Mouse (Mus musculus): ENCODE measurements at regions not wholly inside any gene's neighbourhood (a gene's known extent, or its start where the extent isn't known, plus 50 kb on each side); places are given as distances from the start of the nearest gene placed in this dataset.

- no peak for DNase-seq (ENCODE audit: low read depth)
These were observed 656.3 kb downstream of the Slc22a22 start for GRCm38 (mm10) chr15:56820977-56821579.

DNA sequence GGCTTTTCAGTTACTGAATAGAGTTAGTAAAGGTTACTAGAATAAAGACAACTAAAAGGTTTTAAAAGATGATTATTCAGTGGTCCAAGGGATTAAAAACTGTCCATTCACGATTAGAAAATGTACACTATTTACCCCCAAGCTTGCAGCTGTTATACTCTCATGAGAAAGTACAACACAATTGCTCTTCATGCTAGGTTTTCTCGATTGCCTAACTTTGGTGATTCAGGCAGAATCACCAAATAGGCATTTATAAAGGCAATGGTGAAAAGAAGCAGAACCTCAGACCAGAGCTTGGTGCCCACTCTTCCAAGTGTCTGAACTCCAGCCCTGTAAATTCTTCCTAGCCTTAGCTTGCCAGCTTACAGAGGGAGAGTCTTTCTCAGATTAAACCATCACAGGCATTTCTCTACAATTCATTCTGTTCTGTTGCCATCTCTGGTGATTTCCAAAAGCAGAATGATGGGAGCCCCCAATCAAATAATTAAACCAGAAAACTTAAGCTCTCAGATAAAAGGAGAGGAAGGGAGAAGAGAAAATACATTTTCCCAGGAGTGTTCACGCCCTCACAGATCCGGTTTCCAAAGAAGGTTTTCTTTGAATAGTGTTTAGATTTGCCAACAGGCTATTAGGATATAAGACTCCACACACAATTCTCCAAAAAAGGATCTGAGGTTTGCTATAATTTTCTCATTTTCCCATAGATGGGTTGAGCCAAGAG, 657.0 kb downstream of the Slc22a22 start:
- DNase-seq (ENCODE audit: low read depth): peak; percentile 50

- DNase-seq (ENCODE audit: low read depth): no peak
These were observed 659.2 kb downstream of the Slc22a22 start for GRCm38 (mm10) chr15:56818158-56818690.

DNA sequence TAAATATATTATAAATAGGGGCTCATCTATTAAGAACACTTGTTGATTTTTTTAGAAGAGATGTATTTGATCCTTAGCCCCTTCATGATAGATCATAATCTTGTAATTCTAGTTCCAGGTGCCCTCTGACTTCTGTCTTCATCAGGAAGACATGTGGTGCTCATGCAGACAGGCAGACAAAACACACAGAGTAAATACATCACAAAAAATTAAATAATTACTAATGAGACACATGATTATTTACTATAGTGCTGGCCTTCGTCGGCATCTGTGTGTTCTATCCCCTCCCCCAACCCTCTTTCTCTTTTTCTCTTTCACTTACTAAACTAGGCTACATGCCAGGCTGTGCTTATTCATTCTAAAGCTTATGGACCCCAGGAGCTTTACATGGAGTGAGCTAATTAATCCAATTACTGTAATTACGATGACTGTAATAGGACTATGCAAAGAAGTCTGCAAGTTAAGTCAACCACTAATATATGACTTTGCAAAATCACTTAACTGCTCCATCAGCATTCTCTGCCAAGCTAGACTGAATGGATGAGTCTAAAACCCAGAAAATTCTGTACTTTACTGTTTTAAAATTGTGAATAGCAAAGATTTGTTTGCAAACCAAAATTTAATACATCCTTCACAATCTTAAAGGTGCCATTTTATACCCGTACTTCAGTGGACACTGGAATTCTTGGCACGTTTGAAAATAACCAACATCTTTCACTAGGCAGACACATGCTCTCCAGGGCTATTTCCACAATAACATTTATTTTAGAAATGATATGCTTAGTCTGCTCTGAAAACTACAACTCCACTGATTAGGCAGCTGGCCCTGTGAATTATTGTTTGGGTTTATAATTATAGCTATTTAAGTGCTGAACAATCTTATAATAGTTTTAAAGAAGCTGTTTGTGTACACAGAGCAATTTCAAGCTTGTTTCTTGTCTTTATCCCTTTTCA, 659.9 kb downstream of the Slc22a22 start:
- DNase-seq (ENCODE audit: low read depth): no peak

GRCm38 (mm10) chr15:56813876-56814275, 663.5 kb downstream of the Slc22a22 start:
- no peak for DNase-seq (ENCODE audit: low read depth)

- DNase-seq (ENCODE audit: low read depth): no peak
These were observed 667.3 kb downstream of the Slc22a22 start for GRCm38 (mm10) chr15:56810151-56810550.

GRCm38 (mm10) chr15:56807611-56808010, 669.8 kb downstream of the Slc22a22 start:
- DNase-seq (ENCODE audit: low read depth): no peak

DNA sequence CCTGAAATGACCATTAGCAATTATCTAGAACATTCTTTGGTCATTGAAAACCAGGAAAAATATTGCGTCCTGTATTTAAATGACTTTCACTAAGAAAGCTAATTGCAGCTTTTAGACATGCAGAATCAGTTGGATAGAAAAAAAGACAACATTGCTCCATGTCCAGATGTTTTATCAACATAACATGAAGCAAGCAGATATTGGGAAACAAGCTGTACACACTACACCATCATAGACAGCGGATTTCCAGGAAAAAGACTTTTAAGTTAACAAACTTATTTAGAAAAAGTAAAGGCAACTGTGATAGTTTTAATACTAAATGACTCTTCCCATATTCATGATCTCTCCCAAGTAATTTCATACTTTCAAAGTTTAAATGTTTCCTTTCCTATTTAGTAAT, 675.5 kb downstream of the Slc22a22 start:
- no peak for DNase-seq (ENCODE audit: low read depth)

- no peak for DNase-seq (ENCODE audit: low read depth)
These were observed 702.0 kb downstream of the Slc22a22 start for GRCm38 (mm10) chr15:56775431-56775830.

DNA sequence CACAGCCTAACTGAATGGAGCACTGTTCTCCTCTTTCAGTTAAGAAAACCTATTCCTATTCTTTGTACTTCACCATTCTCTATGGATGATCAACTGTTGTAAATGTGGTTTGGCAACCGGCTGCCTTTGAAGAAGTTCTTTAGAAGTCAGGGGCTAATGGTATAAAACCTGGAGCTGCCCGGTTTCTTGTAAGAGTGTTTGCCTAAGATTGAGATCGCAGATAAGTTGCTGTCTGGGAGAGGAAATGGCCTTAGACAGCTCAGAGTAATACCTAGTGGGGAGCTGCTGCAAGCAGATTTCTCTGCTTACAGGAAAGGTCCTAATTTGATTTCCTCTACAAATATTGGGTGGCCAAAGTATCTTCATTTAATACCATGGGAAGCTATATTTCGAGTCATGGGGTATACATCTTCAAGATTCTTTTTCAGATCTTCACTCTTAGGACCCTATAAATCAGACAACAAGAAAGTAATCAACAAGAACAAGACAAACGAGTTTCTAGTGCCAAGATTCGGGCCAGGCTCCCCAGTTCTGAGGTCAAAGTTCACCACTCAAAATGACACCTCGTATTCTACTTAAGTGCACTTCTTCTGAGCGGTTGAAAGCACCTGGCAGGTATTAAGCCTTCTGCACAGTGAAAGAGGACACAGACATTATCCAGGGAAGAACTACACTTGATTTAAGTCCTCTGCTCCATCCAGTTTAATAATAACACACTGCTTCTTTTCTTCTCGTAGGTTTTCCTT, 702.6 kb downstream of the Slc22a22 start:
- no peak for DNase-seq (ENCODE audit: low read depth)

DNA sequence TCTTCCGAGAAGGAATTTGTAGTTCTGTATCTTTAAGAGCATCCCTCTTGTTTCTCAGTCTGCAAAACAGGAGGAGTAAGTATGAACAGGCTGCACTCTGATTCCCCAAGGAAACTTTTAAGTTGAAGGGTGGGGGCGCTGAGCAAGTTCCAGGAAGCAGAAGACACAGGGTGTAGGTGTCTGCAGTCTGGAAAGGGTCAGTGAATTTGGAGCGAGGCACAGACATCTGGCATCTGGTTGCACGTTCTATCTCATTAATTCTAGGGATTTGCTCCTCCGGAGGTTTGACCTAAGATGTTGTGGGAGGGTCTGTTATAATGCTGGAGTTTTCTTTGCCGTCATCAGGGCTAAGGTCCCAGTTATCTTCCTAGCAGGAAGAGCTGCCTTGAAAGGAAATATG, 711.1 kb downstream of the Slc22a22 start:
- DNase-seq (ENCODE audit: low read depth): no peak

- peak; percentile 73 for DNase-seq (ENCODE audit: low read depth)
These were observed 712.4 kb downstream of the Slc22a22 start for GRCm38 (mm10) chr15:56764957-56765482.

DNA sequence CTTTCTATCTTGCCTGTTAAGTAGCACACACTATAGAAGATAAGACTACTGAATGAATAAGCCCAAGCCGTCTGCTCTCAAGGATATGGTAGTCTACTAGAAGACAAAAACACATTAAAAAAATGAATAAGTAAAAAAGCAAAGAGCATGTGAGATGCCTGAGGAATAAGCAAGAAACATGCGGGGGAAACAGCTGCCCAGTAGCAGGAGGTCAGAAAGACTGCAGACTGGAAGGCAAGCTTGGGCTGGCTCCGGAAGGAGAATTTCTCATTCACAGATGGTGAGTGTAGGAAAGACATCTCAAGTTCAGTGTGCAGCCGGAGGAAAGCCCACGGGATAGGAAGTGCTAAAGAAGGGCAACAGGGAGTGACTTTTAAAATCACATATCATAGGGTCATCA, 713.4 kb downstream of the Slc22a22 start:
- peak; percentile 20 for DNase-seq (ENCODE audit: low read depth)

GRCm38 (mm10) chr15:56746698-56747097, 730.7 kb downstream of the Slc22a22 start:
- no peak for DNase-seq (ENCODE audit: low read depth)

DNA sequence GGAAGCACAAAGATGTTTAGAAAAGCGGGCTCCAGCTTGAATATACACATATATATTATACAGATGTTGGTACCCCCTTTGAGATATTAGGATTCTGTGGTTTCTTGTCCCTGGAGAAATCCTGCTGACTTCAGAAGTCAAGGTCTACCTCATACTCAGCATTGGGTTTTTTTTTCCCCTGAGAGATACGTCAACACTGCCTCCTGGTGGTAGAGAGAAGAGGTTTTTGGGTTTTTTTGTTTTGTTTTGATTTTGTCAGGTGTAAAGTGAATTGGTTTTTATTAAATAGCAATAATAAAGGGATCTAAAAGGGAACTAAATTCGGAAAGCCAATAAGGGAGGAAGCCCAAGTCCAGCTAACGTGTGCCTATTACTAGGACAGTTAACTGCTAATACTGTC, 732.5 kb downstream of the Slc22a22 start:
- no peak for DNase-seq (ENCODE audit: low read depth)
